Mouse (Mus musculus): ENCODE data around the gene Il10ra. TPM values are rescaled to one million over a fixed set of nuclear protein-coding genes. Genes with fewer than 3 reads are reported as not detected.

The Il10ra gene
- polyA plus RNA-seq, 1 experiment from 2014 or later = 0.92 TPM

DNA sequence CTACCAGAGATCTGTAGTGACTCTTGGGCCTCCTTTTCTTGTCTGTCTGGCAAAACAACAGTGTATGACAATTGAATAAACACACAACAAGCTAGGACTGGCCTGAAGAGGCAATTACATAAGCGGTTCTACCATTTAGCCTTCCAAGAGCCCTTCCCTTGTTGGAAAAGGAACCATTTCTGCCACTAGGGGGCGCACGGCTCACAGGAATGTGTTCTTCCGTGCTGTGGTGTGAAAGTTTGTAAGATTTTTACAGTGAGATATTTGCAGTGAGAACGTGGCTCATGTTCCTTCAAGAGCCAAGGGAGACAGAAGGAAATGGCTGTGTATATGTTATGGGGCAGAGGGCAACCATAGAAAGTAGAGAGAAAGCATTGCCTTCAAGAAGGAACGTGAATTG lies 47.4 kb downstream of the Il10ra start:
- no peak; the same call in 1 of the 2 replicates for ATAC-seq (ENCODE audit: low FRiP score, low read depth)
- Histone ChIP-seq H3K9ac (no peak overlapping the region), H3K4me3 (no peak overlapping the region), H3K27me3 (no peaks in the 10 kb centered on the region), H3K27ac (no peak overlapping the region), H3K9me3 (no peaks in the 10 kb centered on the region), H3K36me3 (no peaks in the 10 kb centered on the region), H3K4me1 (no peaks in the 10 kb centered on the region), H3K4me2 (replicated peaks) (no peak overlapping the region)
- 14% methylated on average over 6 of the region's 6 CpGs for WGBS

DNA sequence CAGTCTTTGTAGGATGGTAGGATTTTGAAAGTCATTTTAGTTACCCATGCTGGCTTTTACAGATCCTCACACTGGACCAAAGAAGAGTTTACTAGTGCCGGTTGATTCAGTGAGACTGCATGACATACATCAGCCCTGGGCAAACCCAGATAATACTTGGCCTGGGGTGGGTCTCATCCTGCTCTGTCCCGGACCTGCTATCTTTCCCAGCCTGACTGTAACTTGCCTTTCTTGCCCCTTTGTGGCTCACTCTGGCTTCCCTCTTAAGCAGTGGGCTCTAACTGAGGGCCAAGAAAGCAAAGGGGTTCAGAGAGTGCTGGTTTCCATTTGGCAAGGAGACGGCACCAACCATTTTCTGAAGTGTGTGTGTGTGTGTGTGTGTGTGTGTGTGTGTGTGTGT lies 49.3 kb downstream of the Il10ra start:
- ATAC-seq (ENCODE audit: low FRiP score, low read depth) = no peak
- H3K27me3 ChIP-seq = no peaks in the 10 kb centered on the region
- no peak overlapping the region for H3K4me3 ChIP-seq
- no peaks in the 10 kb centered on the region for H3K36me3 ChIP-seq
- H3K9me3 ChIP-seq = no peaks in the 10 kb centered on the region
- H3K27ac ChIP-seq = no peak overlapping the region
- H3K9ac ChIP-seq = no peak overlapping the region
- WGBS = 78% methylated on average over 3 of the region's 3 CpGs
- H3K4me2 ChIP-seq (replicated peaks) = no peak overlapping the region
- H3K4me1 ChIP-seq = no peaks in the 10 kb centered on the region

DNA sequence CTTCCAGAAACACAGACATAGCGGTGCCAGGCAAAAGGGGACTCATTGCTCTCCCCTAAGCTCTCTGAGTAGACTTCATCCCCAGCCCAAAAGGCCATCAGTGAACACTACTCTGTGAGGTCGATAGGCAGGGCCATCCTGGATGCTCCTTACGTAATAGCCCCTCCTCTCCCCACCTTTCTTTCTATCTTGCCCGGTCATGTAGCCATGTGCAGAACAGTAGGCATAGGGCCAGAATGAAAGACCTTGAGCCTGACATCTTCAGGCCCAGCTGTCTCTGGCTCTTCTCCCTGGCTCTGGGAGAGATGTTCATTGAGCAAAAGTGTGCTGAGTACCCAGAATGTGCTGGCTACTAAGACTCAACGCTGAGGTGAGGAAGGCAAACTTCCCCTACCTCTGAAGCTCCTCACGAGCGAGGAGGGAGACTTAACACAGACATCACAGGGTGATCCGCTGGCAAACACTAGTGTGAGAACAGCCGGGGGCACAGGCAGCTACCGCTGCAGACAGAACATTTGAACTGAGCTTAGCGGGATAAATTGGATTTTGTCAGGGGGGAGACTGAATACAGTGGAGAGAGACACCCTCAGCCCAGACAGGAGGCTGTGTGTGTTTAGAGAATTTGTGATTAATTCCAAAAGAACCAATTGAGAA lies 53.3 kb downstream of the Il10ra start:
- H3K4me3 ChIP-seq = no peak overlapping the region
- no peak overlapping the region for H3K4me2 ChIP-seq (replicated peaks)
- ATAC-seq (ENCODE audit: low FRiP score, low read depth) = no peak
- H3K36me3 ChIP-seq = no peaks in the 10 kb centered on the region
- no peak overlapping the region for H3K9ac ChIP-seq
- H3K27me3 ChIP-seq = no peaks in the 10 kb centered on the region
- H3K9me3 ChIP-seq = no peaks in the 10 kb centered on the region
- no peaks in the 10 kb centered on the region for H3K4me1 ChIP-seq
- 69% methylated on average over 11 of the region's 11 CpGs for WGBS
- H3K27ac ChIP-seq = no peak overlapping the region

DNA sequence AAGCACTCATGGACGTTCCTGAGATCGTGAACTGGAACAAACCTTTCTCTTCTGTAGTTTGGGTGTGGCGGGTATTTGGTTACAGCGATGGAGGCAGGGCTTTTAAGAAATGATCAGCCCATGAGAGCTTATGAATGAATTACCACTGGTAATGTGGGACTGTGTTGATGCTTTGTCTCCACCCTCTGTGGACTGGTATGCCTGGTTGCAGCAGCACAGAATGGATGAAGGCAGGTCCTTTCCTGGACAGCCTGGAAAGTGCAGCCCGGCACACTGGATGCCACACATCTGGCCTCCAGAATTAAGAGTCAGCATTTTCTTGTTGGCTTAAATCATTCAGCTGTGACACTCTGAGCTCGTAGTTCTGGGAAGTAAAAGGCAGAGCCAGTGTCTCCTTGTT lies 56.9 kb downstream of the Il10ra start:
- Histone ChIP-seq H3K4me3 (no peak overlapping the region), H3K4me2 (replicated peaks) (no peak overlapping the region), H3K36me3 (no peaks in the 10 kb centered on the region)

DNA sequence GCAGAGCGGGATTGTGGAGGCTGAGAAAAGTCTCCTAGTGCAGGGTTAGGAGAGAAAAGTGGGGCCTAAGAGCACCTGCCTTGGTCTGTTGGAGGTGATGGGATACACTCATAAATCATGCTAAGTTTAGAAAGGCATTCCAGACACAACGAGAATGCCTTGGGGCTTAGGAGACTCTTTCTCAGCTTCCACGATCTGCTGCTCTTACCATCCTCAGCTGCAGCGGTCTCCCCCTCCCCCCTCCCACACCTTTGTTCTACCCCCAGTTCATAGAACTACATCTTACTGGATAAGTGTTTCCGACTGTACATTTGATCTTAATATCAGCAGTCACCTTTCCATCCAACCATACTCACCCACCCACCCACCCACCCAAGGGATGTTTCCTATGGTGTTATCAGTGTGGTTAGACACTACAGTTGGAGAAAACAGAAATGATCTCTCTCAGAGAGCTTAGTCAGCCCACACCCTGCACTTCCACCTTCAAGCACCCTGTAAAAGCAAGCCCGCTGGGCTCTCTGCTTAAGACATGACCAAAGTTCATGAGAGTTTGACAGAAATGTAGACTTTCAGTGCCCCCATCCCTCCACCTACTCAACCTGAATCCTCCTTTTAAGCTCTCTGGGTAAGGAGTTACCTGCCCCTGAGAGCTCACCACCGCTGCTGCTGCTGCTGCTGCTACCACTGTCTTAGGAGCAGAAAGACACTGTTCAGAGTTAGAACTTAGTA lies 61.8 kb downstream of the Il10ra start:
- H3K4me3 ChIP-seq = no peak overlapping the region
- no peaks in the 10 kb centered on the region for H3K27me3 ChIP-seq
- no peak overlapping the region for H3K4me2 ChIP-seq (replicated peaks)
- no peak for ATAC-seq (ENCODE audit: low FRiP score, low read depth)
- no peak overlapping the region for H3K9ac ChIP-seq
- H3K36me3 ChIP-seq = no peaks in the 10 kb centered on the region
- 62% methylated on average over 7 of the region's 7 CpGs for WGBS
- no peaks in the 10 kb centered on the region for H3K9me3 ChIP-seq
- H3K27ac ChIP-seq = no peak overlapping the region
- no peaks in the 10 kb centered on the region for H3K4me1 ChIP-seq

More for the DNA sequence above, 56.9 kb downstream of the Il10ra start:
- 61% methylated on average over 6 of the region's 6 CpGs for WGBS
- H3K9ac ChIP-seq = no peak overlapping the region
- ATAC-seq (ENCODE audit: low FRiP score, low read depth) = no peak
- H3K9me3 ChIP-seq = no peaks in the 10 kb centered on the region
- no peaks in the 10 kb centered on the region for H3K27me3 ChIP-seq
- H3K27ac ChIP-seq = no peak overlapping the region
- no peaks in the 10 kb centered on the region for H3K4me1 ChIP-seq

DNA sequence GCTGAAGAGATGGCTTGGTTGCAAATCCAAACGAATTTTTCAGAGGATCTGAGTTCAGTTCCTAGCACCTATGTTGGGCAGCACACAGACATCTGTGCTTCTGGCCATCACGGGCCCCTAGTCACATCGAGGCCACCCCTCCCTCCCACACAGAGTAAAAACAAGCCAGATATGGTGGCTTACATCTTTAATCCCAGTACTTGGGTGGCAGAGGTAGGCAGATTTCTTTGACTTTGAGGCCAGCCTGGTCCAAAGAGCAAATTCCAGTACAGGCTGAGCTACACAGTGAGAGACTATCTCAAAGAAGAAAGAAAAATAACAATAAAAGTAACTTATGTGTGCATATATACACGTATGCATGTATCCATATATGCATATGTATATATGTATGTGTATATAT lies 62.8 kb downstream of the Il10ra start:
- no peak for ATAC-seq (ENCODE audit: low FRiP score, low read depth)

DNA sequence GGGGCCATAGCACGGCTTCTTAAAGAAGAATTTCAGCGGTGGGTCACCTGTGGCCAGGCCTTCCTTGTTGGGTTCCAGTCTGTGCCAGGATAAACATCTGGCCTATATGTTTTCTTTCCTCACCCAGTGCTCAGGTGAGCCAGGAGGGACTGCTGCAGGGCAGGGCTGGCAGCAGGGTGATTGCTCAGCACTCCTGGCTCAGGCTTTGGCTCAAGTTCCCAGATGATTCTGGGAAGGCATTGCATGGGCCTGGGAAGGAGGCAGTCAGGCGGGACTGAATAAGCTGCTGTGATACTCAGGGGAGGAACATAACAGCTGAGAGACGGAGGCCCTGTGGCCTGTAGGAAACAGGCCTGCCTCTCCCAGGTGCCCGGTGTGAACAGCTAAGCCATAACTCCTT lies 63.8 kb downstream of the Il10ra start:
- Histone ChIP-seq H3K4me3 (no peak overlapping the region), H3K27ac (no peak overlapping the region), H3K9me3 (no peaks in the 10 kb centered on the region), H3K9ac (no peak overlapping the region), H3K27me3 (no peaks in the 10 kb centered on the region), H3K4me1 (no peaks in the 10 kb centered on the region), H3K36me3 (no peaks in the 10 kb centered on the region), H3K4me2 (replicated peaks) (no peak overlapping the region)
- whole genome bisulfite sequencing = 79% methylated on average over 5 of the region's 5 CpGs
- no peak for ATAC-seq (ENCODE audit: low FRiP score, low read depth)

More for the DNA sequence above, 62.8 kb downstream of the Il10ra start:
- Histone ChIP-seq H3K9ac (no peak overlapping the region), H3K27ac (no peak overlapping the region), H3K9me3 (no peaks in the 10 kb centered on the region), H3K36me3 (no peaks in the 10 kb centered on the region), H3K27me3 (no peaks in the 10 kb centered on the region), H3K4me1 (no peaks in the 10 kb centered on the region), H3K4me2 (replicated peaks) (no peak overlapping the region), H3K4me3 (no peak overlapping the region)
- 73% methylated on average over 4 of the region's 4 CpGs for WGBS

Small RNA genes within 50 kb of the gene (microRNA-seq; reads per million reads assigned to microRNA genes)
- gene Mir7086 = not detected

Other genes with a start within 250 kb of the Il10ra start
- 16.5 and 19.7 TPM in 2 replicates for gene Mpzl2, start 229.3 kb downstream of the Il10ra start, polyA plus RNA-seq (2015; fragmentation: Nextera tagmentation; extraction: Ambion mirVana)
- 2.0 and 2.2 TPM in 2 replicates for gene Mpzl3, start 214.0 kb downstream of the Il10ra start, polyA plus RNA-seq (2015; fragmentation: Nextera tagmentation; extraction: Ambion mirVana)
- 1.2 and 1.5 TPM in 2 replicates for gene Jaml, start 190.0 kb downstream of the Il10ra start, polyA plus RNA-seq (2015; fragmentation: Nextera tagmentation; extraction: Ambion mirVana)
- 7.0 and 7.2 TPM in 2 replicates for gene Scn2b, start 151.4 kb downstream of the Il10ra start, polyA plus RNA-seq (2015; fragmentation: Nextera tagmentation; extraction: Ambion mirVana)
- gene Scn4b, start 130.8 kb downstream of the Il10ra start, polyA plus RNA-seq (2015; fragmentation: Nextera tagmentation; extraction: Ambion mirVana) = 0.11 and 0.13 TPM in 2 replicates
- not detected in 2 replicates for gene BC049352, start 87.1 kb downstream of the Il10ra start, polyA plus RNA-seq (2015; fragmentation: Nextera tagmentation; extraction: Ambion mirVana)
- gene Tmprss4, start 65.1 kb downstream of the Il10ra start, polyA plus RNA-seq (2015; fragmentation: Nextera tagmentation; extraction: Ambion mirVana) = 0.22 and 0.24 TPM in 2 replicates
- gene Tmprss13, start 50.0 kb upstream of the Il10ra start, polyA plus RNA-seq (2015; fragmentation: Nextera tagmentation; extraction: Ambion mirVana) = 1.6 and 1.7 TPM in 2 replicates
- gene Fxyd6, start 101.0 kb upstream of the Il10ra start, polyA plus RNA-seq (2015; fragmentation: Nextera tagmentation; extraction: Ambion mirVana) = 134 and 137 TPM in 2 replicates
- gene Fxyd2, start 130.5 kb upstream of the Il10ra start, polyA plus RNA-seq (2015; fragmentation: Nextera tagmentation; extraction: Ambion mirVana) = 3.8 and 5.9 TPM in 2 replicates
- 0.79 and 0.83 TPM in 2 replicates for gene Dscaml1, start 157.5 kb upstream of the Il10ra start, polyA plus RNA-seq (2015; fragmentation: Nextera tagmentation; extraction: Ambion mirVana)

All from limb, embryonic 13.5 days (tissue).